21 mouse cellular contexts compared by ENCODE assay signal in genomic region chr16:13425804-13426203, GRCm38 (mm10).
DNase-seq lines count a peak whose midpoint lies in the region; ATAC-seq and TF ChIP-seq lines count a peak whose summit lies in the region.
"Had no signal": no experiment of that assay in that cellular context is flagged by ENCODE, and none has a peak within 500 bp of the region (broad histone marks: within the 10 kb centered on the region; RNA-seq: fewer than 3 reads in every experiment).

No protein-coding gene starts in this region.

- TF ChIP-seq CTCF in cerebellum, adult 2 months (IDR thresholded peaks at IDR 0.05; ENCODE audit: borderline replicate concordance, insufficient read depth, low read depth, low read length): no peak
- no peak for TF ChIP-seq CTCF in forebrain, postnatal 0 days (IDR thresholded peaks at IDR 0.05; ENCODE audit: low read depth)
- TF ChIP-seq CTCF in layer of hippocampus, adult 2 months (conservative IDR thresholded peaks at IDR 0.05): no peak

- WGBS in cerebellum, adult 2 months: 63% methylated on average over 6 of the region's 6 CpGs
- 76% methylated on average over 6 of the region's 6 CpGs for WGBS in forebrain, postnatal 0 days
- WGBS in forebrain, embryonic 11.5 days: 95% methylated on average over 6 of the region's 6 CpGs

- H3K4me1 ChIP-seq in cerebellum, adult 2 months (ENCODE audit: control insufficient read depth, insufficient read depth, low read length): peaks cover 32% of the 10 kb centered on the region
- no peaks in the 10 kb centered on the region for H3K4me1 ChIP-seq in forebrain, postnatal 0 days (ENCODE audit: insufficient read depth)
- no peaks in the 10 kb centered on the region for H3K4me1 ChIP-seq in forebrain, embryonic 11.5 days (replicated peaks; ENCODE audit: control insufficient read depth, insufficient read depth, low read length)
- H3K4me1 ChIP-seq: embryonic facial prominence, embryonic 10.5 days; embryonic facial prominence, embryonic 12.5 days; forebrain, embryonic 12.5 days had no signal

- peak in 1 of 2 experiments; percentile 25 for DNase-seq in cerebellum, adult 2 months
- no peak for DNase-seq in cerebellum, adult 18-20 months
- peak; percentile 62 for DNase-seq in forebrain, postnatal 0 days
- DNase-seq in forebrain, embryonic 11.5 days (ENCODE audit: low spot score): no peak
- DNase-seq in layer of hippocampus, adult 2 months (ENCODE audit: low spot score in 2 of 2): peak in 1 of 2 experiments; percentile 67
- no peak for DNase-seq in layer of hippocampus, adult 9-11 months
- DNase-seq: adrenal gland, adult 8-10 months; adrenal gland, postnatal 14 days; B cell, adult 2 months; cerebellum, adult 11-12 months; cerebellum, adult 9-10 months; cerebellum, postnatal 14 days had no signal

- no peak overlapping the region for H3K9ac ChIP-seq in forebrain, postnatal 0 days
- no peak overlapping the region for H3K9ac ChIP-seq in forebrain, embryonic 11.5 days (ENCODE audit: low read length)
- H3K9ac ChIP-seq: embryonic facial prominence, embryonic 12.5 days; forebrain, embryonic 12.5 days had no signal

- peak overlapping the region; percentile 0; the same call in 1 of the 2 replicates for H3K27ac ChIP-seq in cerebellum, adult 2 months (ENCODE audit: insufficient read depth, low read length)
- H3K27ac ChIP-seq in forebrain, postnatal 0 days (ENCODE audit: low read depth, low read length): no peak overlapping the region
- no peak overlapping the region for H3K27ac ChIP-seq in forebrain, embryonic 11.5 days (ENCODE audit: low read depth, low read length)
- H3K27ac ChIP-seq in layer of hippocampus, adult 2 months: peak overlapping the region; percentile 50; the same call in 1 of the 2 replicates
- H3K27ac ChIP-seq: embryonic facial prominence, embryonic 10.5 days; embryonic facial prominence, embryonic 12.5 days; forebrain, embryonic 12.5 days had no signal

- H3K4me3 ChIP-seq in cerebellum, adult 2 months (replicated peaks; ENCODE audit: insufficient read depth, low read depth, low read length): no peak overlapping the region
- no peak overlapping the region for H3K4me3 ChIP-seq in forebrain, postnatal 0 days (ENCODE audit: low read depth, low read length)
- H3K4me3 ChIP-seq in forebrain, embryonic 11.5 days (ENCODE audit: low read depth, low read length): no peak overlapping the region
- H3K4me3 ChIP-seq in layer of hippocampus, adult 2 months: no peak overlapping the region
- H3K4me3 ChIP-seq: embryonic facial prominence, embryonic 10.5 days; embryonic facial prominence, embryonic 12.5 days; forebrain, embryonic 12.5 days had no signal

- TF ChIP-seq POLR2A in cerebellum, adult 2 months (IDR thresholded peaks at IDR 0.05; ENCODE audit: borderline replicate concordance, insufficient read depth, low read length): no peak

- H3K9me3 ChIP-seq in forebrain, postnatal 0 days (ENCODE audit: low read length): no peaks in the 10 kb centered on the region
- H3K9me3 ChIP-seq in forebrain, embryonic 11.5 days (ENCODE audit: control insufficient read depth, low read length): no peaks in the 10 kb centered on the region
- H3K9me3 ChIP-seq: embryonic facial prominence, embryonic 10.5 days; embryonic facial prominence, embryonic 12.5 days; forebrain, embryonic 12.5 days; G1E had no signal

- ATAC-seq in forebrain, postnatal 0 days: peak; percentile 63
- no peak for ATAC-seq in forebrain, embryonic 11.5 days (replicated peaks; ENCODE audit: low FRiP score)
- ATAC-seq: activated CD4-positive, CD25-positive, alpha-beta regulatory T cell, adult 4 months; CD4-positive, CD25-positive, alpha-beta regulatory T cell, adult 4 months; forebrain, embryonic 14.5 days; forebrain, embryonic 16.5 days; Patski had no signal

- H3K27me3 ChIP-seq in cerebellum, adult 2 months (ENCODE audit: control insufficient read depth, insufficient read depth, low read length): no peaks in the 10 kb centered on the region
- H3K27me3 ChIP-seq in forebrain, postnatal 0 days (ENCODE audit: insufficient read depth, low read length): no peaks in the 10 kb centered on the region
- no peaks in the 10 kb centered on the region for H3K27me3 ChIP-seq in forebrain, embryonic 11.5 days (ENCODE audit: control insufficient read depth, insufficient read depth, low read length)
- H3K27me3 ChIP-seq: embryonic facial prominence, embryonic 12.5 days; Patski had no signal

- H3K36me3 ChIP-seq in forebrain, postnatal 0 days (ENCODE audit: insufficient read depth): no peaks in the 10 kb centered on the region
- H3K36me3 ChIP-seq in forebrain, embryonic 11.5 days (ENCODE audit: control insufficient read depth, insufficient read depth, low read length): no peaks in the 10 kb centered on the region
- H3K36me3 ChIP-seq: embryonic facial prominence, embryonic 10.5 days; embryonic facial prominence, embryonic 12.5 days; forebrain, embryonic 12.5 days; G1E had no signal

- H3K4me2 ChIP-seq in forebrain, postnatal 0 days (ENCODE audit: low read depth): no peak overlapping the region
- no peak overlapping the region for H3K4me2 ChIP-seq in forebrain, embryonic 11.5 days (ENCODE audit: low read depth, low read length, severe bottlenecking)
- H3K4me2 ChIP-seq: embryonic facial prominence, embryonic 12.5 days; forebrain, embryonic 12.5 days had no signal

Comparison
In these comparisons a context has a peak if more than half of its experiments do, and no peak if none do; other contexts are left out.
1. H3K27ac ChIP-seq: peak in cerebellum, adult 2 months (single experiment) and layer of hippocampus, adult 2 months (single experiment); none in forebrain, postnatal 0 days (single experiment) and forebrain, embryonic 11.5 days (single experiment).